Mouse (Mus musculus): ENCODE results near the gene Prm1.

DNA sequence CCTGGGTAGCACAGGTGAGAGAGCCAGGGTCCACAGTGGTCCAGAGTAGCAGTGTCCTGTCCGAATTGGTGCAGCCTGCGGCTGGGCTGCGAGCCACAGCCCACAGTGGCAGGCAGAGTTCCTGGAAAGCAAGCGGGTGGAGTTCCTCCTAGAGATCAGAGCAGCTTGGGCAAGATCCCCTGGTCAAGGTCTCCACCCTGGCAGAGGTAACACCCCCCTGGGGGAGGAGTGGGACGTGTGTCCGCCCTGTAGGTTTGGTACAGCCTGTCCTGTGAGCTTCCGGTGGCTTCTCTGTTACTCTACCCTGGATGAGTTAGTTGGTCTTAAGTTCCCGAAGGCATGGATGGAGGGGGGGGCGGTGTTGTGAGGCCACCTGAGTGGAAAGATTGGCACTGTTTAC is 36.8 kb downstream of the Prm1 start:
- TF ChIP-seq CTCF (IDR thresholded peaks at IDR 0.05; ENCODE audit: insufficient read depth, low read depth, low read length): no peak
- no peak for TF ChIP-seq POLR2A (IDR thresholded peaks at IDR 0.05; ENCODE audit: insufficient read depth, low read depth, low read length)

Measured in olfactory bulb, adult 2 months (tissue).